Mouse (Mus musculus): ENCODE measurements around the gene Trmt112.

Gene Trmt112

GRCm38 (mm10) chr19:6948186-6948585, 38.7 kb downstream of the Trmt112 start:
- DNase-seq (ENCODE audit: extremely low spot score), result no peak

DNA sequence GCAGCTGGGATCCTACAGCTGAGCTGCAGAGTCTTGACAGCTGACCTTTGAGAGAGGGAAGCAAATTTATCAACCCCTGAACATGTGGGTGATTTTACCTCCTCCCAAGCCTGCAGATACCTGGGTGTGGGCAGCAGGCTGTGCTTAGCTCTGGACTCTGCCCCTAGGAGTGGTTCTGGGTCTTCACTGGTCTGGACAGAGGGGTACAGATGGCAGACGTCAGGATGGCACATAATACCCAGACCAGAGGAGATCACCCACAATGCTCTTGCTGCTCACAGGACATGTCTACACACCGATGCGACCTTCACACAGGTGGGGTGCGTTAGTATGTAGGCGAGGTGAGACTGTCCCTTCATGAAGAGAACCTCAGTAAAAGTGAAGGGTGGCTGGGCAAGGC, 40.0 kb downstream of the Trmt112 start:
- DNase-seq (ENCODE audit: extremely low spot score), result no peak

DNA sequence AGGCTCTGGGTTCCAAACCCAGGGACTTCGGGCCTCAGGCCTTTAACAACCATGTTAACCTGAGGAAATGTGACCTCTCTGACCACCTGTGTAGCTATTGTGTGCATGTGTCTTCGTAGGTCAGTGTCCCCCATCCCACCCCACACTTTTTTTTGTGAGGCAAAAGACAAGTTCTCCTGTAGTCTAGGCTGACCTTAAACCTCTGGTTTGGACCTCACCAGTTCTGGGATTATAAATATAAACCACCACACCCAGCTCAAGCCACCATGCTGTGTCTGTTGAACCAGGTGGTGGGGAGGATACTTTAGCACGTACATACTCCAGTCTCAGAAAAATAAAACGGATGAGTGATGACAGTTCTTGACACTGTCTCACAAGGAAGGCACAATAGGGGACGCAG, 40.5 kb downstream of the Trmt112 start:
- DNase-seq (ENCODE audit: extremely low spot score), result no peak

DNA sequence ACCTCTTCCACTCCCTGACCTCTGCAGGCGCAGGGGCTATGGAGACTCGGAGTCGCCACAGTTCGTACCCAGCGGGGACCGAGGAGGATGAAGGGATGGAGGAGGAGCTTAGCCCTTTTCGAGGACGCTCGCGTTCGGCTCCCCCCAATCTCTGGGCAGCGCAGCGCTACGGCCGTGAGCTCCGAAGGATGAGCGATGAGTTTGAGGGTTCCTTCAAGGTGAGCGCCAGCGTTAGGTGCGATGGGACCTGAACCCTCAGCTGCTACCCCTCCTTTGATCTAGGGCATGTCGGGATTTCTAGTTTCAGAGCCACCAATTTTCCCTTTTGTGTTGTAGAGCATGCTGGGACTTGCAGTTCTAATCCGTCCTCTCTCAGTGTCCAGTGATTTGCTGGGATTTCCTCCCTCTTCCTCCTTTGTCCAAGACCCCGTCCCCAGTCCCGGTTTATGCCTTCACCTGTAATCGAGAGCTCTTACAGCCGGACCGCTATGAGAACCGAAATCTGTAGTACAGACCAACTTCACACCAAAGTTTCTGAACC, 41.2 kb downstream of the Trmt112 start:
- DNase-seq (ENCODE audit: extremely low spot score), result peak; percentile 83

DNA sequence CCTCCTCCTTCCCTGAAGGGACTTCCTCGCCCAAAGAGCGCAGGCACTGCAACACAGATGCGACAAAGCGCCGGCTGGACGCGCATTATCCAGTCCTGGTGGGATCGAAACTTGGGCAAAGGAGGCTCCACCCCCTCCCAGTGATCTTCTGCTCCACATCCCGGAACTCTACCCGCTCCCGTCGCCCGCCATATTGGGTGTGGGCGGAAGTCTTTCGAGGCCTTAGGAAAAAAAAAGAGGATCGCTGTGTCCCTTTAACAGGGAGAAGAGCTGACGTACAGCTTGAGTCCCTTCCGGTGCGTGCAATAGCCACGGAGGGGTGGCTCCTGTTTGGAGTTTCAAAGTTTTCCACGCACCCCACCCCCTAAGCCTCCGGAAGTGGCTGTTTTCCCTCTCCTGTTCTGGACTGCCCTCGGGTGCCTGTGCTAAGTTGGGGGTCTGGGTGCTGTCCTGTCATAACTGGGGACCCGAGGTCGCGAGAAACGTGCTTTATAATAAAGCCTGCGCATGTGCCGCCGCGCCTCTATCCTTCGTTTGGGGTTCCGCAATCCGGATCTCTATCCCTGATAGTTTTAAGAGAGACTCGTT, 42.0 kb downstream of the Trmt112 start:
- DNase-seq (ENCODE audit: extremely low spot score), result peak; percentile 91

DNA sequence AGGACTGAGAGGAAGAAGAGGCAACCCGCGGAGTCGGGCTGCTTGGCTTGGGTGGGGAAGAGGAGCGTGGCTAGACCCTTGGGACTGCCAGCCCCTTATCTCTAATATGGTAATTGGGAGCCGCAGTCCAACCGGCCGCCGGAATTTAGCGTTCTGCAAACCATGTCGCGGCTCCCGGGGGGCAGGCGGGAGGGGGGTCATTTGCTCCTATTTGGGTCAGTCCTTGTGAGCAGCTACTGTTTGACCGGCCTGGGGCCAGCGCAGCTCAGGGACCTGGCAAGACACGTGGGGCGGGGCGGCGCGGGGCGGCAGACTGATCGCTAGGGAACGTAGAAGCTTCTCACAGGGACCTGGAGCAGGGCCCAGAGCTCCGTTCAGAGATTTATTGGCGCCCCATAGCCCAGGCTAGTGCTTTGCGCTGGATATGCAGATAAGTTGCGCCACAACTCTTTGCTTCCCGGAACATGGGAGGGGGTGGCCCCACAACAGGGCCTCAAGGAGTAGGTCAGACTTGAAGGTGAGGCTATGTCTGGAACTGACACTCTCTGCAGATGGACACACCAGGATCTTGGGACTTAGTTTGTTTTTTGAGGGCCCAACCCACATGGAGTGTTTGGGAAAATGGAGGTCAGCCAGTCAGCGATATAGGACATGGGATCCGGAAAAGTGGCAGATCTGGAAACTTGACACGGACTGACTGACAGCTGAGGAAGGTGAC, 42.7 kb downstream of the Trmt112 start:
- peak; percentile 69 for DNase-seq (ENCODE audit: extremely low spot score)

- DNase-seq (ENCODE audit: extremely low spot score), result no peak
Observed at GRCm38 (mm10) chr19:6952712-6953037, 43.2 kb downstream of the Trmt112 start.

- no peak for DNase-seq (ENCODE audit: extremely low spot score)
Observed at GRCm38 (mm10) chr19:6954046-6954445, 44.5 kb downstream of the Trmt112 start.

- DNase-seq (ENCODE audit: extremely low spot score), result no peak
Observed at GRCm38 (mm10) chr19:6955424-6955823, 45.9 kb downstream of the Trmt112 start.

- DNase-seq (ENCODE audit: extremely low spot score), result no peak
Observed at GRCm38 (mm10) chr19:6956461-6956860, 47.0 kb downstream of the Trmt112 start.
